Mouse (Mus musculus) midbrain, embryonic 16.5 days (tissue): Measurements from ENCODE around the gene Ggt7. TPM values are rescaled to one million over a fixed set of nuclear protein-coding genes. Genes with fewer than 3 reads are reported as not detected.
A peak's percentile ranks its signal among the peaks of the same experiment; 100 is the strongest.

ENCODE experiments used
- ATAC-seq: fragments of 200-750 bp; cut with Nextera tagmentation; 2 replicates; pipeline ENCODE4 v1.8.0; 2017; ENCODE audit warnings: moderate TSS enrichment
- H3K27ac ChIP-seq: fragments of 300-500 bp; sonication (generic); 2 replicates; pipeline ENCODE4 v1.5.1; 2014; ENCODE audit warnings: mild to moderate bottlenecking, low read length, mixed read lengths
- H3K27me3 ChIP-seq: fragments of 300-500 bp; sonication (generic); 2 replicates; pipeline ENCODE4 v1.6.1; 2014; ENCODE audit warnings: low read depth, low read length, mixed read lengths; ENCODE audit not compliant: control insufficient read depth, insufficient read depth
- H3K36me3 ChIP-seq: fragments of 300-500 bp; sonication (generic); 2 replicates; pipeline ENCODE4 v1.6.1; 2014; ENCODE audit warnings: mild to moderate bottlenecking, low read length, moderate library complexity, mixed read lengths; ENCODE audit not compliant: control insufficient read depth, insufficient read depth
- H3K4me1 ChIP-seq: fragments of 300-500 bp; sonication (generic); 2 replicates; pipeline ENCODE4 v1.6.1; 2014; ENCODE audit warnings: mild to moderate bottlenecking, low read length, mixed read lengths; ENCODE audit not compliant: control insufficient read depth, insufficient read depth
- H3K4me2 ChIP-seq: fragments of 300-500 bp; sonication (generic); 2 replicates; pipeline ENCODE4 v1.6.1; 2014; ENCODE audit warnings: mild to moderate bottlenecking, low read length, mixed read lengths
- H3K4me3 ChIP-seq: fragments of 300-500 bp; sonication (generic); 2 replicates; pipeline ENCODE4 v1.5.1; 2014; ENCODE audit warnings: low read depth, mild to moderate bottlenecking, low read length, moderate library complexity, mixed read lengths
- H3K9ac ChIP-seq: fragments of 300-500 bp; sonication (generic); 2 replicates; pipeline ENCODE4 v1.6.1; 2014; ENCODE audit warnings: low read depth, low read length, mixed read lengths
- H3K9me3 ChIP-seq: fragments of 300-500 bp; sonication (generic); replicated peaks from 2 replicates; pipeline ENCODE4 v1.6.1; 2014; ENCODE audit warnings: mild to moderate bottlenecking, low read length, mixed read lengths; ENCODE audit not compliant: control insufficient read depth, poor library complexity, severe bottlenecking
- WGBS: fragments of 180-500 bp; shearing (Covaris S2); extraction: QIAGEN DNeasy Blood & Tissue Kit; methylation state at CpG from one replicate; pipeline ENCODE4 v1.1.7; 2014; 5-methylcytosine and 5-hydroxymethylcytosine counted together
- polyA plus RNA-seq: library from polyadenylated mRNA; unstranded; fragments of >200 nt; fragmentation: Nextera tagmentation; extraction: Ambion mirVana; gene quantifications from 2 replicates; pipeline ENCODE4 v1.2.1, GENCODE M21; 2015

The Ggt7 gene
- 78.9 and 83.3 TPM in 2 replicates for polyA plus RNA-seq

DNA sequence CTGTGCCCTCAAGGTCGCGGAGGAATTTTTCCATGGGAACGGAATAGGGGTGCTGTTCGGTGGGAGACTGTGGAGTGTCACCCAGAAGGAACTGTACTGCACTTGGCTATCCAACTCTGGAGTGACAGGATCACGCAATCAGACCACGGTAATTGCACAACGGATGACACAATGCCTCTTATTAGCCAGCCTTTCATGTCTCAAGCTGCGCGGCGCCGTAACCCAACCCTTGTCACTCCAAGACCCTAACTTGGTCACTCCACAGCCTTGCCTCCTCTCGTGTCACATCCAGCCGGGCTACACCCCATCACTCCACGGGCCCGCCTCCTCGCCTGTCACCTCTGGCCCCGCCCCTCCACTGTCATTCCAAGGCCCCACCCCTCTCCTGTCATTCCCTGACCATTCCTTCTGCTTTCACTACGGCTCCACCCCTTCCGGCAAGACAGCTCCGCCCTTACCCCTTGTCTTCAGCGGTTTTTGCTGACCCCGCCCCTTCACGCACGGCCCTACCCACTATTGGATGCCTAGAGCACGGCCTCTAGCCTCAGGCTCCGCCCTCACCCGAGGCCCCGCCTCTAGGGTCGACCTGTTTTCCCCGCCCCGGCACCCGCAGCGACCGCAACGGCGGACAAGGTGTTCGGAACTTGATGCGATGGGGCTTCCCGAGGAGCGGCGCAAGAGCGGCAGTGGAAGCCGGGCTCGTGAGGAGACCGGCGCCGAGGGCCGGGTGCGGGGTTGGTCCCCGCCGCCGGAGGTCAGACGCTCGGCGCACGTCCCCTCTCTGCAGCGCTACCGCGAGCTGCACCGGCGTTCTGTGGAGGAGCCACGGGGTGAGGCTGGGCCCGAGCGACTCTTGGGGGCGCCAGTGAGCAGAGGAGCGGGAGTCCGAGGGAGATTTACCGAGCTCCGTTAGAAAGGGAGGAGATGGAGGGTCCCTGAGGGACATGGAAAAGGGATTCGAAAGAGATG, at the start of gene Ggt7, which contains the start of gene Acss2:
Gene Ggt7, minus strand, starts transcription at position 783 of the 969 bp plus-strand sequence.
Gene Acss2, plus strand, starts transcription at position 494 of the 969 bp plus-strand sequence.
- WGBS, result 3% methylated on average over 70 of the region's 70 CpGs
- Histone ChIP-seq H3K4me2 (peak within 1 kb of the TSS; percentile 56), H3K4me1 (peaks cover 22% of the 10 kb centered on the region), H3K4me3 (peak within 1 kb of the TSS; percentile 53), H3K27ac (peak within 1 kb of the TSS; percentile 73), H3K9ac (peak within 1 kb of the TSS; percentile 67), H3K27me3 (no peaks in the 10 kb centered on the region), H3K9me3 (no peaks in the 10 kb centered on the region), H3K36me3 (no peaks in the 10 kb centered on the region)
- peak; percentile 98 for ATAC-seq

DNA sequence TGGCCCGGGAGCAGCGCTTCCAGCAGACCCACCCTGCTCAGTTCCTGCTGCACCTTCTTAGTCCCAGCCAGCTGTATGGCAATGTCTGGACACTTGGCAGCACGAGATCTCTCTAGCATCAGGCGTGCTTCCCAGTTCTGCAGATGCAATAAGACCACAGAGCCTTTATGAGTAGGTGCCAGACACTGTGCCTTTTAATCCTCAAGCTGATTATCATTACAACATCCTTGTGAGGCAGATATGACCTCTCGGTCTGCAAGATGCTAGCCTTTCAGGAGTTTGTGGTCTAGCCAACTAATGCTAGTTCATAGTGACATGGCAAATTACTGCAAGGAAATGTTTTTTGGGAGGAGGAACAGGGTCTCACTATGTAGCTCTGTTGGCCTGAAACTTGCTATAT, 49.7 kb upstream of the Ggt7 start:
- Histone ChIP-seq H3K27ac (no peak overlapping the region), H3K4me2 (no peak overlapping the region), H3K27me3 (no peaks in the 10 kb centered on the region), H3K36me3 (0 out of 2 replicates have a peak, but pooled peaks cover 6% of the 10 kb centered on the region), H3K9me3 (no peaks in the 10 kb centered on the region), H3K4me3 (no peak overlapping the region), H3K4me1 (no peaks in the 10 kb centered on the region), H3K9ac (no peak overlapping the region)
- no peak for ATAC-seq
- 85% methylated on average over 5 of the region's 5 CpGs for WGBS

GRCm38 (mm10) chr2:155562934-155563333, 44.9 kb upstream of the Ggt7 start:
- ATAC-seq, result no peak
- Histone ChIP-seq H3K9me3 (no peaks in the 10 kb centered on the region), H3K9ac (no peak overlapping the region), H3K4me2 (no peak overlapping the region), H3K4me3 (no peak overlapping the region), H3K4me1 (no peaks in the 10 kb centered on the region), H3K36me3 (0 out of 2 replicates have a peak, but pooled peaks cover 8% of the 10 kb centered on the region), H3K27me3 (no peaks in the 10 kb centered on the region), H3K27ac (no peak overlapping the region)
- 84% methylated on average over 4 of the region's 4 CpGs for WGBS

DNA sequence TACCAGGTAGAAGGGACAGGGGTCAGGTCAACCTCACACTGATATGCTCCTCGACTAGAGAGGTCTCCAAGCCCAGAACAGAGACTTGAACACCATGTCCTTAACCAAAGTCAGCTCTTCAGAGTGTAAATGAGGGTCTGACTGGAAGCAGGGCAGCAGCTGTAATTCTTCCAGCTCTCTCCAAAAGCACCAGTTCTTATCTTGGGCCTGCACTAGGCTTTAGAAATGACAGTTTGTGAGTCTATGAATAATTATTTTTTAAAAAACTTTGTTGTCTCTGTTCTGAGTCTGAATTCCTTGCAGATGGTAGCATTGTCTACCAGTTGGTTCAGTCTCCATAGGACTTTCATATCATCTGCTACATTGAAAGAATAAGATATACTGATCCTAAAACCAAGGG, 44.2 kb upstream of the Ggt7 start:
- H3K27me3 ChIP-seq, result no peaks in the 10 kb centered on the region
- H3K36me3 ChIP-seq, result 0 out of 2 replicates have a peak, but pooled peaks cover 8% of the 10 kb centered on the region
- 67% methylated on average over 1 of the region's 1 CpGs for WGBS
- ATAC-seq, result no peak
- no peak overlapping the region for H3K4me3 ChIP-seq
- H3K9ac ChIP-seq, result no peak overlapping the region
- H3K9me3 ChIP-seq, result no peaks in the 10 kb centered on the region
- no peak overlapping the region for H3K4me2 ChIP-seq
- no peaks in the 10 kb centered on the region for H3K4me1 ChIP-seq
- no peak overlapping the region for H3K27ac ChIP-seq

DNA sequence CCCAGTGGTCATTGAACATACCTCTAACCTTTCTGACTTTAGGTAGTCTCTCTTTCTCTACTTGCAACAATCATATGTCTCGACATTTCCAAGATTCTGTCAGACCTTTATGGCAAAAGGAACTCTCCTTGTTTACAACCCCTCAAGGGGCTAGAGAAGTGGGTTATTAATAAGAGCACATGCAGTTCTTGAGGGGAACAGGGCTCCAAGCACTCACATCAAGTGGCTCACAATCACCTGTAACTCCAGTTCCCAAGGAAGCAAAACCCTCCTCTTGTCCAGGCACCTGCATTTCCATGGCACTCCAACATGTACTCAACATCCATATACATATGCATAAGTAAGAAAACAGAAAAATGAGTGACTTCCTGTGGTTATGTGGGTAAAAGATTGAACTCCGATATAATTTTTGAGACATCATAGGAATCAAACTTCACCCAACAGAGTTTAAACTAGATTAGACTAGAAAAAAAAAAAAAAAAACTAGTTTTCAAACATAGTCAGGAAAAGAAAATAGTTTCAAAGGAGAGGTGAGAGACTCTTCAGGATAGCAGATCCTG, 36.5 kb upstream of the Ggt7 start:
- Histone ChIP-seq H3K36me3 (peaks cover 5% of the 10 kb centered on the region; the same call in 1 of the 2 replicates), H3K4me3 (no peak overlapping the region), H3K9ac (no peak overlapping the region), H3K4me2 (no peak overlapping the region), H3K27me3 (no peaks in the 10 kb centered on the region), H3K9me3 (no peaks in the 10 kb centered on the region), H3K27ac (no peak overlapping the region), H3K4me1 (no peaks in the 10 kb centered on the region)
- WGBS, result 90% methylated on average over 2 of the region's 2 CpGs
- no peak for ATAC-seq

DNA sequence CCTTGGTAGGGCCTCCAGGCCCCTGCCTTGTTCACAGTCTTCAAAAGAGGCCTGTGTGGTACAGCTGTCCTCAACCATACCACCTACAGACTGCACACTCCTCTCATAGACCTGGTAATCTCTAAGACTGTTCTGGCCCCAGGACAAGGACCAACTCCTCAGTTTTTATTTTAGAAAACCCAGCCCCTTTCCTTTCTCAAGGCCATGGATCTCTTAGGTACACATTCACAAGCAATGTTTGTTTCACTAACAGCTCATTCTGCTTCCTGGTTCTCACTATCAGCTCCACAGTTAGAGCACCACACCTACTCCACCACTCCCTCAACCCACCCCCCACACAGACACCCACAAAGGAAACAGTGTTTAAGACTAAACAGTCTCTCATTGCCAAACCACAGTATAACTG, 34.9 kb upstream of the Ggt7 start:
- H3K27me3 ChIP-seq, result no peaks in the 10 kb centered on the region
- peaks cover 2% of the 10 kb centered on the region; the same call in 1 of the 2 replicates for H3K36me3 ChIP-seq
- ATAC-seq, result no peak
- no peak overlapping the region for H3K9ac ChIP-seq
- no peak overlapping the region for H3K27ac ChIP-seq
- H3K4me3 ChIP-seq, result no peak overlapping the region
- no peak overlapping the region for H3K4me2 ChIP-seq
- H3K9me3 ChIP-seq, result no peaks in the 10 kb centered on the region
- H3K4me1 ChIP-seq, result no peaks in the 10 kb centered on the region

DNA sequence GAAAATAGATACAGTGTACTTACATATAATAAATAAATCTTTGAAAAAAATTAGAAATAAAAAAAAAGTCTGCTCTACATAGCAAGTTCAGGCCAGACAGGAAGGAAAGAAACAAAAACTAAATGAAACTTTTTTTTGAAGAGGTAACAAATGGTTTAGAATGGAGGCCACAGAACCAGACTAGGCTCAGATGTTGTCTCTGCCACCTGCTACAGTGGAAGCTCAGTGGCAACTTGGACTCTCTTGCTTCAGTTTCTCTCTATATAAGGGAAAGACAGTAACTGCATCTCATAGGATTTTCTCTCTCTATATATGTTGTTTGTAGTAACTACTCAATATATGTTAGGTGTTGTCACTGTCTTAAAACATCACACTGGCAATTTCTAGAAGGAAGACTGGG, 34.3 kb upstream of the Ggt7 start:
- ATAC-seq, result no peak
- no peak overlapping the region for H3K4me3 ChIP-seq
- H3K27ac ChIP-seq, result no peak overlapping the region
- no peak overlapping the region for H3K9ac ChIP-seq
- H3K9me3 ChIP-seq, result no peaks in the 10 kb centered on the region
- H3K36me3 ChIP-seq, result peaks cover 2% of the 10 kb centered on the region; the same call in 1 of the 2 replicates
- no peak overlapping the region for H3K4me2 ChIP-seq
- H3K4me1 ChIP-seq, result no peaks in the 10 kb centered on the region
- H3K27me3 ChIP-seq, result no peaks in the 10 kb centered on the region

GRCm38 (mm10) chr2:155546955-155547354, 28.9 kb upstream of the Ggt7 start:
- H3K4me1 ChIP-seq, result no peaks in the 10 kb centered on the region
- H3K27ac ChIP-seq, result no peak overlapping the region
- peaks cover 2% of the 10 kb centered on the region; the same call in 1 of the 2 replicates for H3K36me3 ChIP-seq
- no peak for ATAC-seq
- H3K27me3 ChIP-seq, result no peaks in the 10 kb centered on the region
- WGBS, result 80% methylated on average over 1 of the region's 1 CpGs
- no peak overlapping the region for H3K4me2 ChIP-seq
- H3K9me3 ChIP-seq, result no peaks in the 10 kb centered on the region
- H3K4me3 ChIP-seq, result no peak overlapping the region
- H3K9ac ChIP-seq, result no peak overlapping the region
